Mouse (Mus musculus) urinary bladder, postnatal 0 days (tissue): ENCODE results near the gene Ampd1. TPM values are rescaled to one million over a fixed set of nuclear protein-coding genes. Genes with fewer than 3 reads are reported as not detected.

Source experiments
- polyA plus RNA-seq: library from polyadenylated mRNA; unstranded; fragments of >200 nt; fragmentation: Nextera tagmentation; extraction: Ambion mirVana; gene quantifications from 2 replicates; pipeline ENCODE4 v1.2.1, GENCODE M21; 2015

Ampd1 gene
- not detected in 2 replicates for polyA plus RNA-seq

DNA sequence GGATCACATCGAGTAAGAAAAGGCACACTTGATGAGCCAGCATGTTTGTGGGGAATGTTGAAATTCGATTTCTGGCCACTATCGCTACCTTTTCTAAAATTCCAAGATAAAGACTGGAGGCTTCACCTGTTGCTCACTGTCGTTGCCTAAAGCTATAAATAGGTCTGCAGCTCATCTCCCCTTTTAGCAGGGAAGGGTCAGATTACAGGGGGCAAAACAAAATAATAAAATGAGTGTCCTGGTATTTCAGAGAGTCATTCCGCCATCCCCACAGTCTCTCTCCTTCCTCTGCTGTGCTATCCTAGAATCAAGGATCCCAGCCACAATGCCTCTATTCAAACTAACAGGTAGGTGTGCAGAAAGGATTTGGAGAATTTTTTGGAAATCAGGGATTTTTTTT lies at the start of gene Ampd1:
Gene Ampd1 (plus strand): TSS at position 244 of the 400 bp plus-strand sequence.

DNA sequence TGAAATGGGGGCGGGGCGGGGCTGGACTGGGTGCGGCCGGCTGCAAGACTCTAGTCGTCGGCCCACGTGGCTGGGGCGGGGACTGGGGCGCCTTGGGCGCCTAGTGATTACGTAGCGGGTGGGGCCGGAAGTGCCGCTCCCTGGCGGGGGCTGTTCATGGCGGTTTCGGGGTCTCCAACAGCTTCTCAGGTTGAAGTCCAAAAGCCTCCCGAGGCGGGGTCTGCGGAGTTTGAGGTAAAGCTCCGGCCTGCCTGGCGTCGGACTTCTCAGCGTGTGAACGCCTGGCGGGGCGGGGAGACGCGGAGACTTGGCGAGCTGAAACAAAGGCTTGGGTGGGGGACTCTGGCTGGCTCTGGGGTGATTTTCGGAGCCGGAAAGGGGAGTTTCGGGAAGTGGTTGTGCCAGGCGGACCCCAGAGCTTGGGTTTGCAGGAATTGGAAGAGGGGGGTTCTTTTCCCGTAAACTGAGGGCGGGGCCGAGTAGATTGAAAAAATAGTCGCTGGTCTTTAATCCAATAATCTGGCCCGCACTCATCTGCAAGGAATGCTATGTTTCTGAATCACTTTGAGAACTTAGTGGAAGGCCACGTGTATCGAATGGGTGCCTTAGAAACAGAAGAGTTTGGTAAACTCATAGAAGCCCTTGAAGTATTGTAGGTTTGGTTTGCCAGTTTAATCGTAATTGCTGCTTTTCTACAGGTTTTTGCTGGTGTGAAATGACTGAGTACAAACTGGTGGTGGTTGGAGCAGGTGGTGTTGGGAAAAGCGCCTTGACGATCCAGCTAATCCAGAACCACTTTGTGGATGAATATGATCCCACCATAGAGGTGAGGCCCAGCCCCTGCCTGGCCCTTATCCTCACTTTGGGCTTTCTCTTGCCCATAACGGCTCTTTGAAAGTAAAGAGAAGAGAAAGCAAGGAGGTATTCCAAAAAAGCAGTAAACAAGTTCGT lies 15.3 kb upstream of the Ampd1 start, which contains the start of gene Nras:
Gene Nras (plus strand): TSS at position 79 of the 951 bp plus-strand sequence.

DNA sequence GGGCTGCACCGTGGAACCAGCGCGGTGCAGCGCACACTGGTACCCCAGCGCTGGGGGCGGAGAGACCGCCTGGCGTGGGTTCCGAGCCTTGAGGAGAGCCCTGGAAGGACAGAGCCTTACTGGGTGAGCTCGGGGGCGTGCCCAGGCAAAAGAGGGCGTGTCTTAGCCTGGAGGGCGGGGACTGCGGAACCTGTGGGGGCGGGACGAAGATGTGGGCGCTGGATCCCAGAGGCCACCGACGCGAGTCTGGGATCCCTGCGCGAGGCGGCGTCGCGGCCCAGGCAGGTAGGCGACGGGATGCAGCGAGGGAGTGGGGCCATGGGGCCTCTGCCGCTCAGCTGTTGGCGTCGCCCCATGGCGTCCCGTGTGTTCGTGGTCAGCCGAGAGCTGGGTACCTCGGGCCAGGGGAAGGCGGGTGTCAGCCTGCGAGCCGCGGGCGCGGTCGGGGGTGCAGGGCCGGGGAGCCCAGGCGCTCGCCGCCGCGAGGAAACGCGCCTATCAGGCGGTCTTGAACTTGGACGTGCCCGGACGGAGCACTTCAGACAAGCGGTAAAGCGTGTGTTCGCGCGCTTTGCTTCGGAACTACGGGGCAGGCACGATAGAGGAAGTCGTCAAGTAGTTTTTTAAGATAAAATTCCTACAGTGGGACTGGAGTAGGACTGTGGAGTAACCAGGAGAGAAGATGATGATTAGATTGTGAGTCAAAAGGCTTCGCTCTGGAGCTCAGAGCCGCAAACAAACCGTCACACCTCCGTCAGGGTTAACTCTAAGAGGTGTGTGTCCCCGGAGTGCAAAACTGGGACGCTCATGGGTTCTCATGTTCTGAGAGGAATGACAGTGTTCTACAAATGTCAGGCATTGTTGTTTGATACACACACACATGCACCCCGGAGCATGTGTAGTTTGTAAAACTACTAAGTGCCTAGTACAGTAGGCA lies 28.9 kb downstream of the Ampd1 start, which contains the start of gene Dennd2c:
Gene Dennd2c (plus strand): TSS at position 151 of the 937 bp plus-strand sequence.

Other genes starting within 250 kb of the Ampd1 start
- not detected in 2 replicates for gene Sycp1, start 137.9 kb upstream of the Ampd1 start, polyA plus RNA-seq
- gene Nr1h5, start 109.9 kb upstream of the Ampd1 start, polyA plus RNA-seq: not detected in 2 replicates
- 56.1 and 74.6 TPM in 2 replicates for gene Sike1, start 78.3 kb upstream of the Ampd1 start, polyA plus RNA-seq
- 199 and 245 TPM in 2 replicates for gene Csde1, start 53.6 kb upstream of the Ampd1 start, polyA plus RNA-seq
- gene Nras, start 15.7 kb upstream of the Ampd1 start, polyA plus RNA-seq: 45.5 and 51.8 TPM in 2 replicates
- 2.3 and 2.9 TPM in 2 replicates for gene Dennd2c, start 28.6 kb downstream of the Ampd1 start, polyA plus RNA-seq
- 77.0 and 92.2 TPM in 2 replicates for gene Bcas2, start 97.6 kb downstream of the Ampd1 start, polyA plus RNA-seq
- gene Trim33, start 205.3 kb downstream of the Ampd1 start, polyA plus RNA-seq: 8.5 and 9.4 TPM in 2 replicates